Mouse (Mus musculus): ENCODE results near the gene Taar5. TPM values are rescaled to one million over a fixed set of nuclear protein-coding genes. Genes with fewer than 3 reads are reported as not detected.

Taar5 gene
- polyA plus RNA-seq, 1 experiment from 2014 or later, result not detected

DNA sequence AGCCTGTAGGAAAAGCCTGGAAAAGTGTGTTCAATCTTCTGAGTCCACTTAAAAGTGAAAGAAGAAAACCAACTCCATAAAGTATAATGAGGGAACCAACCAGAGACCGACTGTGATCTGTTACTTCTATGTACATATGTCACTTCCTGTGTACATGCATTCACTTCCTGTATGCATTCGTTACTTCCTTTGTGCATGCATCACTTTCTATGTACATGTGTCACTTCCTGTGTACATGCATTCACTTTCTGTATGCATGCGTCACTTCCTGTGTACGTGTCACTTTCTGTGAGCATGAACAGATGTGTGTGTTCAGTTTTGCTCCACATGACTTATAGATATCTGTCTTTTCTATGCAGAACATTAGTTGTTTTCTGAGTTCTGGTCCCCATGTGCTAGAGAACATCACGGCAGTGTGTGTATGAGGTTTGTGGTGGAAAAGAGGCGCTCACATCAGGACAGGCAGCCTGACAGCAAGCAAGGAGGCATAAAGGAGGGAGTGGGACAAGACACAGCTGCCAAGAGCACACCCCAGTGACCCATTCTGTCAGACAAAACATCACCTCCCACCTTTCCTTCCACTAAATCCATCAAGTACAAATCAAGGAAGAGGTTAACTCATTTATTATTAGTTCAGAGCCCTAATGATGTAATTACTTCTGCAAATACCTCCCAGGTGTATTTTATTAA lies 5.4 kb upstream of the Taar5 start:
- Histone ChIP-seq H3K9ac (no peak overlapping the region), H3K4me2 (no peak overlapping the region), H3K27ac (no peak overlapping the region), H3K36me3 (replicated peaks) (no peaks in the 10 kb centered on the region), H3K27me3 (replicated peaks) (no peaks in the 10 kb centered on the region), H3K4me1 (no peaks in the 10 kb centered on the region), H3K4me3 (no peak overlapping the region), H3K9me3 (no peaks in the 10 kb centered on the region)
- 93% methylated on average over 6 of the region's 6 CpGs for WGBS
- ATAC-seq (replicated peaks), result no peak

DNA sequence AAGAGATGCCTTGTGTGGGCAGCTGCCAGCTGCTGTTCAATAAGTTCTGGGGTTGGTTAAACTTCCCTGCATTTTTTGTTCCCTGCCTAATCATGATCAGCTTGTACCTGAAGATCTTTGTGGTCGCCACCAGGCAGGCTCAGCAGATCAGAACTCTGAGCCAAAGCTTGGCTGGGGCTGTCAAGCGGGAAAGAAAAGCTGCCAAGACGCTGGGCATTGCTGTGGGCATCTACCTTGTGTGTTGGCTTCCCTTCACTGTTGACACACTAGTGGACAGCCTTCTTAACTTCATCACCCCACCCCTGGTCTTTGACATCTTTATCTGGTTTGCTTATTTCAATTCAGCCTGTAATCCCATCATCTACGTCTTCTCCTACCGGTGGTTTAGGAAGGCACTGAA lies 750 bp downstream of the Taar5 start:
- H3K9ac ChIP-seq, result no peak overlapping the region
- no peak overlapping the region for H3K4me3 ChIP-seq
- no peaks in the 10 kb centered on the region for H3K27me3 ChIP-seq (replicated peaks)
- H3K4me2 ChIP-seq, result no peak overlapping the region
- no peaks in the 10 kb centered on the region for H3K9me3 ChIP-seq
- H3K36me3 ChIP-seq (replicated peaks), result no peaks in the 10 kb centered on the region
- H3K4me1 ChIP-seq, result no peaks in the 10 kb centered on the region
- ATAC-seq (replicated peaks), result no peak
- H3K27ac ChIP-seq, result no peak overlapping the region
- WGBS, result 70% methylated on average over 5 of the region's 5 CpGs

- H3K9me3 ChIP-seq, result no peaks in the 10 kb centered on the region
- H3K4me2 ChIP-seq, result no peak overlapping the region
- no peak for ATAC-seq (replicated peaks)
- H3K36me3 ChIP-seq (replicated peaks), result no peaks in the 10 kb centered on the region
- no peaks in the 10 kb centered on the region for H3K4me1 ChIP-seq
- H3K9ac ChIP-seq, result no peak overlapping the region
- H3K27me3 ChIP-seq (replicated peaks), result no peaks in the 10 kb centered on the region
- WGBS, result 36% methylated on average over 4 of the region's 4 CpGs
- no peak overlapping the region for H3K27ac ChIP-seq
- no peak overlapping the region for H3K4me3 ChIP-seq
Measured at GRCm38 (mm10) chr10:23977958-23978357, 7.5 kb downstream of the Taar5 start.

DNA sequence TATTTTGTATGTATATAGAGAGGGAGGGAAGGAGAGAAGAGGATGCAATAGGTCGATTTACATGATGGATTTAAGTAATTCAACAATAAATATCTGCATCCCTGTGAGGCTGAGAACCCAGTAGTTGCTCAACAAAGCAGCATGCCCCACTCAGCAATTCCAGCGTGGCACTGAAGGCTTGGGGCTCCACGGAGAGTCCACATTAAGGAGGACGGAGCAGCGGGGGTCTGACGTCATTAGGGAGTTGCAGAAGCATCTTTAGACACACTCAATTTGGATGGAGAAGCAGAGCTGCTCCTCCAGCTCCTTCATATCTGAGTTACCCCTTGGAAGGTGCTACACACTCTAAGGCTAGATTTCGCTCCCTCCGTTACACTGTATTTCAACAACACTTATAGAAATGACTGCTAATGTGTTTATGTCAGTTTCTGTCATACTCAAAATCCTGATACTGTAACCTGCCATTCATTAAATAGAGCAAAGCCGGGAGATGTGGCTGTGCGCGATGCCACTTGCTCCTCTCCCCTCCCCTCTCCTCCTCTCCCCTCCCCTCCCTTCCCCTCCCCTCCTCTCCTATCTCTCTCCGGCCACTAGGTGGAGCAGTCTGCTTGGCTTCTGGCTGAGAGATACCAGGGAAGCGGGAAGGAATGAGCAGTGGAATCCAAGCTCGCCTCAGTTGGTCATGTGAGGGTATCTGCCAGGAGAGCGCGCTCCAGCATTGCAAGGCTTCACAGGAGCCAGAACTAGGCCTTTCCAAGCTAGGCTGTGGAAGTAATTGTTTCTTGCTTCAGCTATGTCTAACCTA lies 8.6 kb downstream of the Taar5 start:
- no peak overlapping the region for H3K4me2 ChIP-seq
- H3K4me3 ChIP-seq, result no peak overlapping the region
- no peaks in the 10 kb centered on the region for H3K36me3 ChIP-seq (replicated peaks)
- no peaks in the 10 kb centered on the region for H3K27me3 ChIP-seq (replicated peaks)
- no peaks in the 10 kb centered on the region for H3K9me3 ChIP-seq
- peak; percentile 84 for ATAC-seq (replicated peaks)
- WGBS, result 40% methylated on average over 16 of the region's 16 CpGs
- no peak overlapping the region for H3K9ac ChIP-seq
- no peak overlapping the region for H3K27ac ChIP-seq
- no peaks in the 10 kb centered on the region for H3K4me1 ChIP-seq

GRCm38 (mm10) chr10:23985546-23985945 lies 15.0 kb downstream of the Taar5 start, which contains the start of gene Taar6:
TSS of gene Taar6 (minus strand) at chr10:23985646.
- ATAC-seq (replicated peaks), result no peak
- H3K9me3 ChIP-seq, result no peaks in the 10 kb centered on the region
- H3K9ac ChIP-seq, result no peak within 1 kb of the TSS
- H3K27ac ChIP-seq, result no peak within 1 kb of the TSS
- H3K36me3 ChIP-seq (replicated peaks), result no peaks in the 10 kb centered on the region
- no peaks in the 10 kb centered on the region for H3K4me1 ChIP-seq
- 83% methylated on average over 8 of the region's 8 CpGs for WGBS
- H3K4me3 ChIP-seq, result no peak within 1 kb of the TSS
- no peak within 1 kb of the TSS for H3K4me2 ChIP-seq
- H3K27me3 ChIP-seq (replicated peaks), result no peaks in the 10 kb centered on the region

GRCm38 (mm10) chr10:23986419-23986818 lies 15.9 kb downstream of the Taar5 start:
- no peak overlapping the region for H3K4me2 ChIP-seq
- no peaks in the 10 kb centered on the region for H3K27me3 ChIP-seq (replicated peaks)
- no peak overlapping the region for H3K4me3 ChIP-seq
- 78% methylated on average over 5 of the region's 5 CpGs for WGBS
- no peaks in the 10 kb centered on the region for H3K36me3 ChIP-seq (replicated peaks)
- no peaks in the 10 kb centered on the region for H3K9me3 ChIP-seq
- H3K27ac ChIP-seq, result no peak overlapping the region
- no peak for ATAC-seq (replicated peaks)
- no peaks in the 10 kb centered on the region for H3K4me1 ChIP-seq
- no peak overlapping the region for H3K9ac ChIP-seq

DNA sequence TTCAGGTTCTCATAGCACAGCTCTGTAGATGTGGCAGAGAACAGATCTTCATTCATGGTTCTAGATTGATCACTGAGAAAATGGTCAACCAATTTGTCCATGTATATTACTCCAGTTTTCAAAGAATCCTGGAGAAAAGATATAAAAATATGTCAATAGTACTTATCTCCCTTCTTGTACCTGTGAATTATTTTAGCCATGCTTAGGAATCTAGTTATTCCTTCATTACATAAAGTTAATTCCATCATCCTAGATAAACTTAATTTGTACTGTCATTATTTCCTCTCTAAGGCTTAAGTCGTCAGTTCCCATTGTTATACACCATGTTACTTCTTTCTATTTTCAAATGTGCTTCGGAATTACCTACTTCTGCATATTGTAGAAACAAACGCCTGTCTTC lies 22.9 kb downstream of the Taar5 start, which contains the start of gene Taar7a:
Gene Taar7a (minus strand): TSS at position 101 of the 400 bp plus-strand sequence.
- Histone ChIP-seq H3K27me3 (replicated peaks) (no peaks in the 10 kb centered on the region), H3K4me2 (no peak within 1 kb of the TSS), H3K36me3 (replicated peaks) (no peaks in the 10 kb centered on the region), H3K4me1 (no peaks in the 10 kb centered on the region), H3K9ac (no peak within 1 kb of the TSS), H3K27ac (no peak within 1 kb of the TSS), H3K9me3 (no peaks in the 10 kb centered on the region), H3K4me3 (no peak within 1 kb of the TSS)
- WGBS, result 79% methylated on average over 3 of the region's 3 CpGs
- no peak for ATAC-seq (replicated peaks)

- WGBS, result 86% methylated on average over 1 of the region's 1 CpGs
- ATAC-seq (replicated peaks), result no peak
- no peaks in the 10 kb centered on the region for H3K4me1 ChIP-seq
Measured at GRCm38 (mm10) chr10:23999639-24000038, 29.1 kb downstream of the Taar5 start, which contains the start of gene Taar7b. TSS of gene Taar7b (plus strand) at chr10:23999939.

GRCm38 (mm10) chr10:24006442-24006841 lies 35.9 kb downstream of the Taar5 start:
- no peaks in the 10 kb centered on the region for H3K9me3 ChIP-seq
- H3K36me3 ChIP-seq (replicated peaks), result no peaks in the 10 kb centered on the region
- no peak overlapping the region for H3K9ac ChIP-seq
- no peak overlapping the region for H3K4me2 ChIP-seq
- H3K27ac ChIP-seq, result no peak overlapping the region
- no peaks in the 10 kb centered on the region for H3K4me1 ChIP-seq
- no peak for ATAC-seq (replicated peaks)
- 80% methylated on average over 1 of the region's 1 CpGs for WGBS
- no peaks in the 10 kb centered on the region for H3K27me3 ChIP-seq (replicated peaks)
- H3K4me3 ChIP-seq, result no peak overlapping the region

More at GRCm38 (mm10) chr10:23999639-24000038, 29.1 kb downstream of the Taar5 start, which contains the start of gene Taar7b:
- Histone ChIP-seq H3K4me2 (no peak within 1 kb of the TSS), H3K4me3 (no peak within 1 kb of the TSS), H3K27ac (no peak within 1 kb of the TSS), H3K27me3 (replicated peaks) (no peaks in the 10 kb centered on the region), H3K9ac (no peak within 1 kb of the TSS), H3K36me3 (replicated peaks) (no peaks in the 10 kb centered on the region), H3K9me3 (no peaks in the 10 kb centered on the region)

DNA sequence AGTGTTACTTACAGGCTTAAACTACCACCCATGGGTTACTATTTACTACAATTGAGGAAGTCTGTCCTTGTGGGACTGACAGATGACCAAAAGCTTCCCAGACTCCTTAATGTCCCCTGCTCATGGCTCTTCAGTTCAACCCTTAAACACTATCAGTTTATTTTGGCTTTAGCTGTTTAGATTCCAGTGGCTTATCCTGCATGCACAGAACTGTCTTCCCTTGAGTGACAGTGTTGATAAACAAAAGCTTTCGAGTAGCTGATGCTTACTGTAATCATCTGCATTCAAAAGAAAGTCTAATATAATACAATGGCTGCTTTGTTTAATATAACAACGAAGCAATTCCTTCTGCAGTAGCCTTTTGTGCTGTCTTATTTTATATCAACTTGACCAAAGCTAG lies 36.5 kb downstream of the Taar5 start:
- Histone ChIP-seq H3K27ac (no peak overlapping the region), H3K9me3 (no peaks in the 10 kb centered on the region), H3K36me3 (replicated peaks) (no peaks in the 10 kb centered on the region), H3K4me3 (no peak overlapping the region), H3K4me1 (no peaks in the 10 kb centered on the region), H3K9ac (no peak overlapping the region), H3K4me2 (no peak overlapping the region), H3K27me3 (replicated peaks) (no peaks in the 10 kb centered on the region)
- 59% methylated on average over 2 of the region's 2 CpGs for WGBS
- no peak for ATAC-seq (replicated peaks)

GRCm38 (mm10) chr10:24008143-24008542 lies 37.6 kb downstream of the Taar5 start:
- no peaks in the 10 kb centered on the region for H3K9me3 ChIP-seq
- no peak overlapping the region for H3K4me2 ChIP-seq
- H3K27me3 ChIP-seq (replicated peaks), result no peaks in the 10 kb centered on the region
- H3K9ac ChIP-seq, result no peak overlapping the region
- H3K4me1 ChIP-seq, result no peaks in the 10 kb centered on the region
- no peak overlapping the region for H3K4me3 ChIP-seq
- ATAC-seq (replicated peaks), result no peak
- H3K36me3 ChIP-seq (replicated peaks), result no peaks in the 10 kb centered on the region
- 90% methylated on average over 1 of the region's 1 CpGs for WGBS
- H3K27ac ChIP-seq, result no peak overlapping the region

Measured in midbrain, embryonic 15.5 days (tissue).